Mouse (Mus musculus): Measurements from ENCODE around the gene Rhbg. TPM values are rescaled to one million over a fixed set of nuclear protein-coding genes. Genes with fewer than 3 reads are reported as not detected.

The Rhbg gene
- total and polyA plus RNA-seq, 3 experiments = not detected

Other genes with a start within 250 kb of the Rhbg start
- gene Hapln2, start 227.1 kb downstream of the Rhbg start, total RNA-seq (2012; rRNA removed) = not detected in 2 replicates
- gene Hapln2, start 227.1 kb downstream of the Rhbg start, polyA plus RNA-seq (2012; ENCODE audit: insufficient read depth in 1 of 2, insufficient read length in 2 of 2, low read depth in 1 of 2, low replicate concordance in 2 of 2, missing spikeins in 1 of 2) = not detected
- 76.6 and 105 TPM in 2 replicates for gene Gpatch4, start 211.6 kb downstream of the Rhbg start, total RNA-seq (2012; rRNA removed)
- 100 to 1,000 TPM; 135 to 240 TPM for gene Gpatch4, start 211.6 kb downstream of the Rhbg start, polyA plus RNA-seq (2012; ENCODE audit: insufficient read depth in 1 of 2, insufficient read length in 2 of 2, low read depth in 1 of 2, low replicate concordance in 2 of 2, missing spikeins in 1 of 2)
- 114 TPM in 2 replicates for gene Naxe, start 196.2 kb downstream of the Rhbg start, total RNA-seq (2012; rRNA removed)
- 100 to 1,000 TPM; 165 to 182 TPM for gene Naxe, start 196.2 kb downstream of the Rhbg start, polyA plus RNA-seq (2012; ENCODE audit: insufficient read depth in 1 of 2, insufficient read length in 2 of 2, low read depth in 1 of 2, low replicate concordance in 2 of 2, missing spikeins in 1 of 2)
- gene Ttc24, start 176.4 kb downstream of the Rhbg start, total RNA-seq (2012; rRNA removed) = not detected in 2 replicates
- not detected for gene Ttc24, start 176.4 kb downstream of the Rhbg start, polyA plus RNA-seq (2012; ENCODE audit: insufficient read depth in 1 of 2, insufficient read length in 2 of 2, low read depth in 1 of 2, low replicate concordance in 2 of 2, missing spikeins in 1 of 2)
- 19.2 and 21.1 TPM in 2 replicates for gene Iqgap3, start 172.7 kb downstream of the Rhbg start, total RNA-seq (2012; rRNA removed)
- gene Iqgap3, start 172.7 kb downstream of the Rhbg start, polyA plus RNA-seq (2012; ENCODE audit: insufficient read depth in 1 of 2, insufficient read length in 2 of 2, low read depth in 1 of 2, low replicate concordance in 2 of 2, missing spikeins in 1 of 2) = 10 to 100 TPM in 1 of 2 experiments, not detected in 1; 42.5 TPM
- gene Mef2d, start 112.3 kb downstream of the Rhbg start, total RNA-seq (2012; rRNA removed) = 16.2 and 16.9 TPM in 2 replicates
- 100 to 1,000 TPM in 1 of 2 experiments, 10 to 100 TPM in 1; 71.4 to 117 TPM for gene Mef2d, start 112.3 kb downstream of the Rhbg start, polyA plus RNA-seq (2012; ENCODE audit: insufficient read depth in 1 of 2, insufficient read length in 2 of 2, low read depth in 1 of 2, low replicate concordance in 2 of 2, missing spikeins in 1 of 2)
- gene Gm38392, start 32.5 kb upstream of the Rhbg start, total RNA-seq (2012; rRNA removed) = 0.39 and 0.69 TPM in 2 replicates
- gene Gm38392, start 32.5 kb upstream of the Rhbg start, polyA plus RNA-seq (2012; ENCODE audit: insufficient read depth in 1 of 2, insufficient read length in 2 of 2, low read depth in 1 of 2, low replicate concordance in 2 of 2, missing spikeins in 1 of 2) = under 1 TPM in 1 of 2 experiments, not detected in 1; 0.84 TPM
- 26.7 and 34.1 TPM in 2 replicates for gene Tsacc, start 42.3 kb upstream of the Rhbg start, total RNA-seq (2012; rRNA removed)
- 10 to 100 TPM in 1 of 2 experiments, not detected in 1; 41.1 TPM for gene Tsacc, start 42.3 kb upstream of the Rhbg start, polyA plus RNA-seq (2012; ENCODE audit: insufficient read depth in 1 of 2, insufficient read length in 2 of 2, low read depth in 1 of 2, low replicate concordance in 2 of 2, missing spikeins in 1 of 2)
- gene Cct3, start 42.4 kb upstream of the Rhbg start, total RNA-seq (2012; rRNA removed) = 1,548 and 1,549 TPM in 2 replicates
- 1,000 to 10,000 TPM in 1 of 2 experiments, 100 to 1,000 TPM in 1; 777 to 1,271 TPM for gene Cct3, start 42.4 kb upstream of the Rhbg start, polyA plus RNA-seq (2012; ENCODE audit: insufficient read depth in 1 of 2, insufficient read length in 2 of 2, low read depth in 1 of 2, low replicate concordance in 2 of 2, missing spikeins in 1 of 2)
- gene Glmp, start 70.3 kb upstream of the Rhbg start, total RNA-seq (2012; rRNA removed) = 47.6 and 48.3 TPM in 2 replicates
- 100 to 1,000 TPM in 1 of 2 experiments, not detected in 1; 181 TPM for gene Glmp, start 70.3 kb upstream of the Rhbg start, polyA plus RNA-seq (2012; ENCODE audit: insufficient read depth in 1 of 2, insufficient read length in 2 of 2, low read depth in 1 of 2, low replicate concordance in 2 of 2, missing spikeins in 1 of 2)
- 2.2 TPM in 2 replicates for gene Tmem79, start 81.4 kb upstream of the Rhbg start, total RNA-seq (2012; rRNA removed)
- gene Tmem79, start 81.4 kb upstream of the Rhbg start, polyA plus RNA-seq (2012; ENCODE audit: insufficient read depth in 1 of 2, insufficient read length in 2 of 2, low read depth in 1 of 2, low replicate concordance in 2 of 2, missing spikeins in 1 of 2) = 1 to 10 TPM in 1 of 2 experiments, not detected in 1; 3.7 TPM
- gene Smg5, start 81.6 kb upstream of the Rhbg start, total RNA-seq (2012; rRNA removed) = 87.3 and 97.9 TPM in 2 replicates
- 100 to 1,000 TPM; 123 to 148 TPM for gene Smg5, start 81.6 kb upstream of the Rhbg start, polyA plus RNA-seq (2012; ENCODE audit: insufficient read depth in 1 of 2, insufficient read length in 2 of 2, low read depth in 1 of 2, low replicate concordance in 2 of 2, missing spikeins in 1 of 2)
- gene Paqr6, start 109.9 kb upstream of the Rhbg start, total RNA-seq (2012; rRNA removed) = not detected in 2 replicates
- under 1 TPM in 1 of 2 experiments, not detected in 1; 0.11 TPM for gene Paqr6, start 109.9 kb upstream of the Rhbg start, polyA plus RNA-seq (2012; ENCODE audit: insufficient read depth in 1 of 2, insufficient read length in 2 of 2, low read depth in 1 of 2, low replicate concordance in 2 of 2, missing spikeins in 1 of 2)
- gene Bglap3, start 118.0 kb upstream of the Rhbg start, total RNA-seq (2012; rRNA removed) = 0.16 TPM in 1 of 2 replicates, not detected in the other
- not detected for gene Bglap3, start 118.0 kb upstream of the Rhbg start, polyA plus RNA-seq (2012; ENCODE audit: insufficient read depth in 1 of 2, insufficient read length in 2 of 2, low read depth in 1 of 2, low replicate concordance in 2 of 2, missing spikeins in 1 of 2)
- not detected in 2 replicates for gene Bglap2, start 124.0 kb upstream of the Rhbg start, total RNA-seq (2012; rRNA removed)
- not detected for gene Bglap2, start 124.0 kb upstream of the Rhbg start, polyA plus RNA-seq (2012; ENCODE audit: insufficient read depth in 1 of 2, insufficient read length in 2 of 2, low read depth in 1 of 2, low replicate concordance in 2 of 2, missing spikeins in 1 of 2)
- gene Bglap, start 129.8 kb upstream of the Rhbg start, total RNA-seq (2012; rRNA removed) = not detected in 2 replicates
- gene Bglap, start 129.8 kb upstream of the Rhbg start, polyA plus RNA-seq (2012; ENCODE audit: insufficient read depth in 1 of 2, insufficient read length in 2 of 2, low read depth in 1 of 2, low replicate concordance in 2 of 2, missing spikeins in 1 of 2) = under 1 TPM in 1 of 2 experiments, not detected in 1; 0.17 TPM
- gene Pmf1, start 155.6 kb upstream of the Rhbg start, total RNA-seq (2012; rRNA removed) = 139 and 144 TPM in 2 replicates
- gene Pmf1, start 155.6 kb upstream of the Rhbg start, polyA plus RNA-seq (2012; ENCODE audit: insufficient read depth in 1 of 2, insufficient read length in 2 of 2, low read depth in 1 of 2, low replicate concordance in 2 of 2, missing spikeins in 1 of 2) = 100 to 1,000 TPM in 1 of 2 experiments, not detected in 1; 357 TPM
- 26.2 and 30.5 TPM in 2 replicates for gene Slc25a44, start 170.4 kb upstream of the Rhbg start, total RNA-seq (2012; rRNA removed)
- gene Slc25a44, start 170.4 kb upstream of the Rhbg start, polyA plus RNA-seq (2012; ENCODE audit: insufficient read depth in 1 of 2, insufficient read length in 2 of 2, low read depth in 1 of 2, low replicate concordance in 2 of 2, missing spikeins in 1 of 2) = 10 to 100 TPM in 1 of 2 experiments, not detected in 1; 34.6 TPM
- gene Sema4a, start 206.5 kb upstream of the Rhbg start, total RNA-seq (2012; rRNA removed) = 31.4 and 45.3 TPM in 2 replicates
- 10 to 100 TPM in 1 of 2 experiments, not detected in 1; 33.5 TPM for gene Sema4a, start 206.5 kb upstream of the Rhbg start, polyA plus RNA-seq (2012; ENCODE audit: insufficient read depth in 1 of 2, insufficient read length in 2 of 2, low read depth in 1 of 2, low replicate concordance in 2 of 2, missing spikeins in 1 of 2)

Measured in MEL (cell line).